Mouse (Mus musculus) cerebellum, adult 11 months (tissue): ENCODE results near the gene Dnajc5.

ENCODE experiments used
- DNase-seq: peaks from one replicate; pipeline ENCODE4 v3.0.0; 2022

Dnajc5 gene

GRCm38 (mm10) chr2:181519201-181519600 lies 1.1 kb upstream of the Dnajc5 start:
- no peak for DNase-seq

- no peak for DNase-seq
Measured at GRCm38 (mm10) chr2:181520936-181521227, 597 bp downstream of the Dnajc5 start.

- DNase-seq = no peak
Measured at GRCm38 (mm10) chr2:181521491-181521890, 1.2 kb downstream of the Dnajc5 start.

- DNase-seq = no peak
Measured at GRCm38 (mm10) chr2:181522811-181523210, 2.5 kb downstream of the Dnajc5 start.

GRCm38 (mm10) chr2:181525526-181525925 lies 5.2 kb downstream of the Dnajc5 start:
- DNase-seq = no peak

GRCm38 (mm10) chr2:181529076-181529475 lies 8.8 kb downstream of the Dnajc5 start:
- DNase-seq = no peak

GRCm38 (mm10) chr2:181532589-181532988 lies 12.3 kb downstream of the Dnajc5 start:
- DNase-seq = no peak

- no peak for DNase-seq
Measured at GRCm38 (mm10) chr2:181536410-181536809, 16.1 kb downstream of the Dnajc5 start.

GRCm38 (mm10) chr2:181537444-181538047 lies 17.3 kb downstream of the Dnajc5 start:
- no peak for DNase-seq

- DNase-seq = no peak
Measured at GRCm38 (mm10) chr2:181541761-181542380, 21.6 kb downstream of the Dnajc5 start.

- no peak for DNase-seq
Measured at GRCm38 (mm10) chr2:181546142-181546541, 25.9 kb downstream of the Dnajc5 start.

GRCm38 (mm10) chr2:181548227-181548626 lies 27.9 kb downstream of the Dnajc5 start:
- DNase-seq = no peak

GRCm38 (mm10) chr2:181548682-181549081 lies 28.4 kb downstream of the Dnajc5 start:
- DNase-seq = no peak

GRCm38 (mm10) chr2:181550233-181550632 lies 29.9 kb downstream of the Dnajc5 start:
- no peak for DNase-seq

- no peak for DNase-seq
Measured at GRCm38 (mm10) chr2:181553772-181554171, 33.5 kb downstream of the Dnajc5 start.

GRCm38 (mm10) chr2:181567338-181567737 lies 47.1 kb downstream of the Dnajc5 start:
- DNase-seq = no peak

GRCm38 (mm10) chr2:181568272-181569008 lies 48.2 kb downstream of the Dnajc5 start:
- no peak for DNase-seq

GRCm38 (mm10) chr2:181569856-181570255 lies 49.6 kb downstream of the Dnajc5 start:
- DNase-seq = no peak

- no peak for DNase-seq
Measured at GRCm38 (mm10) chr2:181570375-181570774, 50.1 kb downstream of the Dnajc5 start.

GRCm38 (mm10) chr2:181570921-181571595 lies 50.8 kb downstream of the Dnajc5 start:
- DNase-seq = peak; percentile 73

- no peak for DNase-seq
Measured at GRCm38 (mm10) chr2:181571941-181572670, 51.8 kb downstream of the Dnajc5 start.

GRCm38 (mm10) chr2:181572921-181573920 lies 52.9 kb downstream of the Dnajc5 start:
- DNase-seq = no peak
